Mouse (Mus musculus) embryonic facial prominence, embryonic 14.5 days (tissue): ENCODE results near the gene Asb10. TPM values are rescaled to one million over a fixed set of nuclear protein-coding genes. Genes with fewer than 3 reads are reported as not detected.

Source experiments
- ATAC-seq: fragments of 200-750 bp; cut with Nextera tagmentation; 2 replicates; pipeline ENCODE4 v1.8.0; 2017; ENCODE audit warnings: low read depth, moderate number of reproducible peaks, moderate TSS enrichment
- DNase-seq: peaks from one replicate; pipeline ENCODE4 v3.0.0-alpha.2; 2015; ENCODE audit warnings: low spot score
- H3K27ac ChIP-seq: fragments of 300-500 bp; sonication (generic); replicated peaks from 2 replicates; pipeline ENCODE4 v1.5.1; 2014; ENCODE audit warnings: low read depth, mild to moderate bottlenecking, low read length, moderate library complexity
- H3K27me3 ChIP-seq: fragments of 300-500 bp; sonication (generic); replicated peaks from 2 replicates; pipeline ENCODE4 v1.6.1; 2014; ENCODE audit warnings: low read length; ENCODE audit not compliant: control insufficient read depth, insufficient read depth
- H3K36me3 ChIP-seq: fragments of 300-500 bp; sonication (generic); 2 replicates; pipeline ENCODE4 v1.6.1; 2014; ENCODE audit warnings: low read length, mixed read lengths; ENCODE audit not compliant: control insufficient read depth, insufficient read depth
- H3K4me1 ChIP-seq: fragments of 300-500 bp; sonication (generic); 2 replicates; pipeline ENCODE4 v1.6.1; 2014; ENCODE audit warnings: antibody characterized with exemption, low read length; ENCODE audit not compliant: control insufficient read depth, insufficient read depth
- H3K4me2 ChIP-seq: fragments of 300-500 bp; sonication (generic); 2 replicates; pipeline ENCODE4 v1.6.1; 2014; ENCODE audit warnings: low read depth, mild to moderate bottlenecking, low read length, moderate library complexity, mixed read lengths
- H3K4me3 ChIP-seq: fragments of 300-500 bp; sonication (generic); 2 replicates; pipeline ENCODE4 v1.5.1; 2014; ENCODE audit warnings: low read depth, mild to moderate bottlenecking, low read length
- H3K9ac ChIP-seq: fragments of 300-500 bp; sonication (generic); 2 replicates; pipeline ENCODE4 v1.6.1; 2014; ENCODE audit warnings: low read depth, mild to moderate bottlenecking, low read length, moderate library complexity, mixed read lengths
- H3K9me3 ChIP-seq: fragments of 300-500 bp; sonication (generic); 2 replicates; pipeline ENCODE4 v1.6.1; 2016; ENCODE audit warnings: low read length; ENCODE audit not compliant: control insufficient read depth
- WGBS: fragments of 180-500 bp; shearing (Covaris S2); extraction: QIAGEN DNeasy Blood & Tissue Kit; methylation state at CpG from one replicate; pipeline ENCODE4 v1.1.7; 2014; 5-methylcytosine and 5-hydroxymethylcytosine counted together
- polyA plus RNA-seq: library from polyadenylated mRNA; unstranded; fragments of >200 nt; fragmentation: Nextera tagmentation; extraction: Ambion mirVana; gene quantifications from 2 replicates; pipeline ENCODE4 v1.2.1, GENCODE M21; 2014

Asb10 gene
- polyA plus RNA-seq: 1.2 and 1.8 TPM in 2 replicates

- WGBS: 32% methylated on average over 12 of the region's 14 CpGs
- DNase-seq (peak; percentile 75), ATAC-seq (peak; percentile 66; the same call in 1 of the 2 replicates)
- peak within 1 kb of the TSS; percentile 30; the same call in 1 of the 2 replicates for H3K9ac ChIP-seq
- peaks cover 14% of the 10 kb centered on the region for H3K4me1 ChIP-seq
- H3K27ac ChIP-seq: peak within 1 kb of the TSS; percentile 44; the same call in 1 of the 2 replicates
- no peaks in the 10 kb centered on the region for H3K36me3 ChIP-seq
- H3K27me3 ChIP-seq: no peaks in the 10 kb centered on the region
- H3K4me2 ChIP-seq: peak within 1 kb of the TSS; percentile 45
- H3K9me3 ChIP-seq: no peaks in the 10 kb centered on the region
- H3K4me3 ChIP-seq: peak within 1 kb of the TSS; percentile 17
Observed at GRCm38 (mm10) chr5:24540387-24541143, at the start of gene Asb10. TSS of gene Asb10 (minus strand) at chr5:24540978.

- ATAC-seq (no peak), DNase-seq (no peak)
- Histone ChIP-seq H3K36me3 (peaks cover 65% of the 10 kb centered on the region), H3K9ac (no peak overlapping the region), H3K9me3 (no peaks in the 10 kb centered on the region), H3K27me3 (no peaks in the 10 kb centered on the region), H3K27ac (no peak overlapping the region), H3K4me1 (peaks cover 7% of the 10 kb centered on the region; the same call in 1 of the 2 replicates), H3K4me3 (no peak overlapping the region), H3K4me2 (no peak overlapping the region)
- 88% methylated on average over 20 of the region's 20 CpGs for WGBS
Observed at GRCm38 (mm10) chr5:24589511-24590500, 49.0 kb upstream of the Asb10 start.

GRCm38 (mm10) chr5:24587200-24587577 is 46.4 kb upstream of the Asb10 start:
- Histone ChIP-seq H3K27ac (no peak overlapping the region; the same call in 1 of the 2 replicates), H3K4me3 (peak overlapping the region; percentile 79), H3K36me3 (peaks cover 39% of the 10 kb centered on the region), H3K4me2 (peak overlapping the region; percentile 77), H3K9ac (peak overlapping the region; percentile 80), H3K27me3 (no peaks in the 10 kb centered on the region), H3K9me3 (no peaks in the 10 kb centered on the region), H3K4me1 (peaks cover 7% of the 10 kb centered on the region; the same call in 1 of the 2 replicates)
- 26% methylated on average over 4 of the region's 4 CpGs for WGBS
- no peak for DNase-seq
- ATAC-seq: no peak

GRCm38 (mm10) chr5:24586547-24587199 is 45.9 kb upstream of the Asb10 start, which contains the start of gene Chpf2:
TSS of gene Chpf2 (plus strand) at chr5:24586741.
- peaks cover 34% of the 10 kb centered on the region for H3K36me3 ChIP-seq
- no peak within 1 kb of the TSS; the same call in 1 of the 2 replicates for H3K27ac ChIP-seq
- H3K4me2 ChIP-seq: peak within 1 kb of the TSS; percentile 77
- peaks cover 7% of the 10 kb centered on the region; the same call in 1 of the 2 replicates for H3K4me1 ChIP-seq
- peak within 1 kb of the TSS; percentile 79 for H3K4me3 ChIP-seq
- 0% methylated on average over 30 of the region's 43 CpGs for whole genome bisulfite sequencing
- H3K9ac ChIP-seq: peak within 1 kb of the TSS; percentile 80
- H3K27me3 ChIP-seq: no peaks in the 10 kb centered on the region
- ATAC-seq: peak; percentile 96
- no peaks in the 10 kb centered on the region for H3K9me3 ChIP-seq
- peak; percentile 94 for DNase-seq

- Histone ChIP-seq H3K4me1 (peaks cover 7% of the 10 kb centered on the region; the same call in 1 of the 2 replicates), H3K9me3 (no peaks in the 10 kb centered on the region), H3K4me3 (peak overlapping the region; percentile 79), H3K36me3 (peaks cover 28% of the 10 kb centered on the region), H3K27ac (no peak overlapping the region; the same call in 1 of the 2 replicates), H3K27me3 (no peaks in the 10 kb centered on the region), H3K9ac (peak overlapping the region; percentile 80), H3K4me2 (peak overlapping the region; percentile 77)
- 8% methylated on average over 8 of the region's 8 CpGs for WGBS
- peak; percentile 39 for ATAC-seq
- no peak for DNase-seq
Observed at GRCm38 (mm10) chr5:24586106-24586505, 45.3 kb upstream of the Asb10 start.

GRCm38 (mm10) chr5:24578109-24578963 is 37.6 kb upstream of the Asb10 start:
- Histone ChIP-seq H3K4me3 (peak overlapping the region; percentile 65), H3K36me3 (peaks cover 21% of the 10 kb centered on the region), H3K4me2 (peak overlapping the region; percentile 64), H3K27me3 (no peaks in the 10 kb centered on the region), H3K9ac (peak overlapping the region; percentile 53), H3K4me1 (peaks cover 14% of the 10 kb centered on the region), H3K9me3 (no peaks in the 10 kb centered on the region), H3K27ac (peak overlapping the region; percentile 78)
- WGBS: 69% methylated on average over 6 of the region's 6 CpGs
- DNase-seq (no peak), ATAC-seq (no peak)

GRCm38 (mm10) chr5:24577183-24577929 is 36.6 kb upstream of the Asb10 start, which contains the start of gene Abcf2:
TSS of gene Abcf2 (minus strand) at chr5:24577467.
- peak within 1 kb of the TSS; percentile 77 for H3K9ac ChIP-seq
- DNase-seq (peak; percentile 100), ATAC-seq (peak; percentile 98)
- peaks cover 14% of the 10 kb centered on the region for H3K4me1 ChIP-seq
- no peaks in the 10 kb centered on the region for H3K9me3 ChIP-seq
- peak within 1 kb of the TSS; percentile 65 for H3K4me3 ChIP-seq
- peak within 1 kb of the TSS; percentile 70 for H3K4me2 ChIP-seq
- peaks cover 30% of the 10 kb centered on the region for H3K36me3 ChIP-seq
- peak within 1 kb of the TSS; percentile 78 for H3K27ac ChIP-seq
- no peaks in the 10 kb centered on the region for H3K27me3 ChIP-seq
- under 1% methylated on average over 47 of the region's 48 CpGs for WGBS
